25 mouse cellular contexts compared by ENCODE assay signal in genomic region chr5:31860831-31861624, GRCm38 (mm10).
DNase-seq lines count a peak whose midpoint lies in the region; ATAC-seq lines count a peak whose summit lies in the region.
"Had no signal": no experiment of that assay in that cellular context is flagged by ENCODE, and none has a peak within 500 bp of the region (broad histone marks: within the 10 kb centered on the region; RNA-seq: fewer than 3 reads in every experiment).

No protein-coding gene starts in this region.

- DNase-seq in heart, adult 11 months, result peak; percentile 60
- no peak for DNase-seq in heart, adult 8-10 months (ENCODE audit: low spot score)
- peak; percentile 8 for DNase-seq in R1 (ENCODE audit: low read depth, low spot score)
- peak; percentile 2 for DNase-seq in forelimb bud, embryonic 11.5 days (ENCODE audit: low read depth, low spot score)
- DNase-seq in kidney, postnatal 10 days, result no peak
- DNase-seq: cerebellum, adult 11 months; cerebellum, adult 9-11 months; gastrocnemius, postnatal 36 days; kidney, postnatal 4 days; liver, embryonic 13.5 days; lung, adult 2 months; lung, postnatal 14 days; thymus, adult 2 months; thymus, postnatal 4 days had no signal

- no peaks in the 10 kb centered on the region for H3K4me1 ChIP-seq in midbrain, embryonic 15.5 days
- H3K4me1 ChIP-seq: hindbrain, embryonic 10.5 days; neural tube, embryonic 15.5 days had no signal

- 93% methylated on average over 5 of the region's 5 CpGs for WGBS in midbrain, embryonic 15.5 days

- H3K27me3 ChIP-seq in midbrain, embryonic 15.5 days (replicated peaks), result no peaks in the 10 kb centered on the region
- H3K27me3 ChIP-seq: embryonic facial prominence, embryonic 12.5 days; kidney, embryonic 15.5 days; limb, embryonic 13.5 days; liver, embryonic 13.5 days; neural tube, embryonic 15.5 days had no signal

- H3K9ac ChIP-seq in midbrain, embryonic 15.5 days, result no peak overlapping the region
- H3K9ac ChIP-seq: embryonic facial prominence, embryonic 12.5 days; kidney, embryonic 15.5 days; limb, embryonic 13.5 days; liver, embryonic 13.5 days; neural tube, embryonic 15.5 days had no signal

- no peak overlapping the region for H3K4me2 ChIP-seq in midbrain, embryonic 15.5 days
- H3K4me2 ChIP-seq: embryonic facial prominence, embryonic 12.5 days; kidney, embryonic 15.5 days; limb, embryonic 13.5 days; liver, embryonic 13.5 days; neural tube, embryonic 15.5 days had no signal

- H3K4me3 ChIP-seq in midbrain, embryonic 15.5 days, result no peak overlapping the region
- H3K4me3 ChIP-seq: embryonic facial prominence, embryonic 12.5 days; heart, embryonic 10.5 days; hindbrain, embryonic 10.5 days; kidney, embryonic 15.5 days; limb, embryonic 13.5 days; liver, embryonic 13.5 days; neural tube, embryonic 15.5 days had no signal

- H3K9me3 ChIP-seq in midbrain, embryonic 15.5 days, result no peaks in the 10 kb centered on the region
- H3K9me3 ChIP-seq: embryonic facial prominence, embryonic 12.5 days; heart, embryonic 10.5 days; hindbrain, embryonic 10.5 days; kidney, embryonic 15.5 days; limb, embryonic 13.5 days; liver, embryonic 13.5 days; neural tube, embryonic 15.5 days had no signal

- no peak for ATAC-seq in midbrain, embryonic 15.5 days (replicated peaks)
- ATAC-seq in activated CD4-positive, CD25-positive, alpha-beta regulatory T cell, adult 4 months, result no peak
- ATAC-seq: forebrain, embryonic 16.5 days; hindbrain, embryonic 16.5 days; intestine, postnatal 0 days had no signal

- H3K27ac ChIP-seq in midbrain, embryonic 15.5 days, result no peak overlapping the region
- H3K27ac ChIP-seq: embryonic facial prominence, embryonic 12.5 days; heart, embryonic 10.5 days; hindbrain, embryonic 10.5 days; limb, embryonic 13.5 days; liver, embryonic 13.5 days; neural tube, embryonic 15.5 days had no signal

- no peaks in the 10 kb centered on the region for H3K36me3 ChIP-seq in midbrain, embryonic 15.5 days (replicated peaks)
- H3K36me3 ChIP-seq: embryonic facial prominence, embryonic 12.5 days; heart, embryonic 10.5 days; hindbrain, embryonic 10.5 days; kidney, embryonic 15.5 days; limb, embryonic 13.5 days; liver, embryonic 13.5 days; neural tube, embryonic 15.5 days had no signal

Comparison
In these comparisons a context has a peak if more than half of its experiments do, and no peak if none do; other contexts are left out.
1. DNase-seq: peak in heart, adult 11 months (single experiment), R1 (single experiment) and forelimb bud, embryonic 11.5 days (single experiment); none in heart, adult 8-10 months (single experiment) and kidney, postnatal 10 days (single experiment).